Mouse (Mus musculus) thymus, adult 2 months (tissue): ENCODE measurements around the gene Fam71b.

Experiments used
- CTCF ChIP-seq: fragments of 200-500 bp; IDR thresholded peaks from 2 replicates; pipeline ENCODE4 v1.5.1; 2012; ENCODE audit warnings: mild to moderate bottlenecking, control low read depth, low read length, moderate library complexity, borderline replicate concordance; ENCODE audit not compliant: control insufficient read depth, poor library complexity, insufficient read depth; ENCODE audit errors: extremely low read depth
- POLR2A ChIP-seq: fragments of 200-500 bp; IDR thresholded peaks from 2 replicates; pipeline ENCODE4 v1.6.1; 2012; ENCODE audit warnings: mild to moderate bottlenecking, low read length, control low read depth, moderate library complexity; ENCODE audit not compliant: control insufficient read depth, poor library complexity, insufficient read depth; ENCODE audit errors: extremely low read depth

DNA sequence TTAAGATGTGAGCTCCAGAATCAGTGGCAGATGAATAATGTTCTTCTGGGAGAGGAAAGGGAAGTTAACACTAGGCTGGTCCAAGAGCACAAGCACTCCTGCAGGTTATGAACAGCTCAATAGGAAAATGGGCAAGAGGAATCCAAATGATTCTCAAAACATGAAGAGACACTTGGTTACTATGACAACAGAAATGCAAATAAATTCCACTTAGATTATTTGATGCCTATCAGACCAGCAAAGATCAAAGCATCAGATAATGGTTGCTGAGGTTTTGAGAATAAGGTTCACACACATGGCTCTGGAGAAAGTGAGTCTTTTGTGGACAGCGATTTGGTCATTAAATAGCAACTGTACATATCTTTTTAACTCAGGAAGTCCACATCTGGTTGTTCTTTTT is 19.0 kb upstream of the Fam71b start:
- TF ChIP-seq POLR2A (no peak), CTCF (no peak)
